20 mouse cellular contexts compared by ENCODE assay signal in genomic region chr14:25223091-25223490, GRCm38 (mm10).
DNase-seq lines count a peak whose midpoint lies in the region; ATAC-seq and TF ChIP-seq lines count a peak whose summit lies in the region.
"Had no signal": no experiment of that assay in that cellular context is flagged by ENCODE, and none has a peak within 500 bp of the region (broad histone marks: within the 10 kb centered on the region; RNA-seq: fewer than 3 reads in every experiment).

No protein-coding gene starts in this region.

- H3K79me2 ChIP-seq in C2C12 (ENCODE audit: control insufficient read depth, insufficient read depth), result no peaks in the 10 kb centered on the region

- H3K9me3 ChIP-seq in hindbrain, embryonic 12.5 days (replicated peaks), result no peaks in the 10 kb centered on the region
- H3K9me3 ChIP-seq in hindbrain, postnatal 0 days (ENCODE audit: low read length), result no peaks in the 10 kb centered on the region
- no peaks in the 10 kb centered on the region for H3K9me3 ChIP-seq in kidney, embryonic 15.5 days (replicated peaks)
- H3K9me3 ChIP-seq: embryonic facial prominence, embryonic 10.5 days; forebrain, embryonic 15.5 days; heart, embryonic 10.5 days had no signal

- no peak overlapping the region for H3ac ChIP-seq in C2C12 (ENCODE audit: control insufficient read depth, insufficient read length, low read depth)

- no peaks in the 10 kb centered on the region for H3K36me3 ChIP-seq in hindbrain, embryonic 12.5 days
- no peaks in the 10 kb centered on the region for H3K36me3 ChIP-seq in hindbrain, postnatal 0 days (ENCODE audit: insufficient read depth, low read length)
- no peaks in the 10 kb centered on the region for H3K36me3 ChIP-seq in C2C12 (ENCODE audit: control insufficient read depth, insufficient read depth)
- no peaks in the 10 kb centered on the region for H3K36me3 ChIP-seq in kidney, embryonic 15.5 days
- H3K36me3 ChIP-seq: embryonic facial prominence, embryonic 10.5 days; forebrain, embryonic 15.5 days; heart, embryonic 10.5 days had no signal

- ATAC-seq in hindbrain, embryonic 12.5 days (ENCODE audit: low FRiP score), result no peak
- ATAC-seq in hindbrain, postnatal 0 days, result no peak
- ATAC-seq in kidney, embryonic 15.5 days (replicated peaks; ENCODE audit: low FRiP score), result no peak
- ATAC-seq: activated CD4-positive, CD25-positive, alpha-beta regulatory T cell, adult 4 months; forebrain, embryonic 15.5 days; intestine, embryonic 16.5 days; Patski had no signal

- WGBS in hindbrain, embryonic 12.5 days, result 65% methylated on average over 1 of the region's 1 CpGs
- WGBS in hindbrain, postnatal 0 days, result 62% methylated on average over 1 of the region's 1 CpGs
- WGBS in kidney, embryonic 15.5 days, result 41% methylated on average over 1 of the region's 1 CpGs

- DNase-seq in adrenal gland, postnatal 14 days, result peak; percentile 46
- DNase-seq in adrenal gland, postnatal 4 days (ENCODE audit: low spot score in 2 of 2), result no peak
- DNase-seq in hindbrain, postnatal 0 days (ENCODE audit: low spot score), result no peak
- peak; percentile 86 for DNase-seq in Muller cell, postnatal 12 days (ENCODE audit: inconsistent ontology term)
- DNase-seq: adrenal gland, adult 8-10 months; cerebellum, adult 2 months; gastrocnemius, postnatal 36 days; heart, adult 11 months; heart, postnatal 10 days; heart, postnatal 4 days; kidney, adult 2 months had no signal

- H3K27ac ChIP-seq in hindbrain, embryonic 12.5 days, result 0 out of 2 replicates have a peak overlapping the region, but pooled peaks have one; percentile 55
- H3K27ac ChIP-seq in hindbrain, postnatal 0 days, result no peak overlapping the region
- H3K27ac ChIP-seq in kidney, embryonic 15.5 days, result no peak overlapping the region
- H3K27ac ChIP-seq: forebrain, embryonic 15.5 days; heart, embryonic 10.5 days had no signal

- H3K4me3 ChIP-seq in hindbrain, embryonic 12.5 days, result no peak overlapping the region
- no peak overlapping the region for H3K4me3 ChIP-seq in hindbrain, postnatal 0 days (ENCODE audit: low read length)
- no peak overlapping the region for H3K4me3 ChIP-seq in C2C12 (ENCODE audit: insufficient read depth, poor library complexity, severe bottlenecking)
- H3K4me3 ChIP-seq in kidney, embryonic 15.5 days (replicated peaks), result no peak overlapping the region
- H3K4me3 ChIP-seq: embryonic facial prominence, embryonic 10.5 days; forebrain, embryonic 15.5 days; heart, embryonic 10.5 days had no signal

- no peak overlapping the region for H3K4me2 ChIP-seq in hindbrain, embryonic 12.5 days (replicated peaks)
- H3K4me2 ChIP-seq in hindbrain, postnatal 0 days (ENCODE audit: low read depth, low read length), result no peak overlapping the region
- no peak overlapping the region for H3K4me2 ChIP-seq in kidney, embryonic 15.5 days
- H3K4me2 ChIP-seq: forebrain, embryonic 15.5 days had no signal

- peaks cover 42% of the 10 kb centered on the region for H3K4me1 ChIP-seq in hindbrain, embryonic 12.5 days
- H3K4me1 ChIP-seq in hindbrain, postnatal 0 days (ENCODE audit: insufficient read depth, low read length), result peaks cover 20% of the 10 kb centered on the region
- peaks cover 49% of the 10 kb centered on the region for H3K4me1 ChIP-seq in kidney, embryonic 15.5 days

- H3K79me3 ChIP-seq in C2C12 (ENCODE audit: low read depth), result no peaks in the 10 kb centered on the region

- TF ChIP-seq CTCF in hindbrain, postnatal 0 days (IDR thresholded peaks at IDR 0.05; ENCODE audit: low read depth), result no peak
- TF ChIP-seq CTCF in C2C12 (IDR thresholded peaks at IDR 0.05; ENCODE audit: control insufficient read depth, insufficient read depth, insufficient read length), result no peak

- no peaks in the 10 kb centered on the region for H3K27me3 ChIP-seq in hindbrain, embryonic 12.5 days
- H3K27me3 ChIP-seq in hindbrain, postnatal 0 days (ENCODE audit: insufficient read depth, low read length), result no peaks in the 10 kb centered on the region
- no peaks in the 10 kb centered on the region for H3K27me3 ChIP-seq in C2C12 (ENCODE audit: control insufficient read depth, insufficient read depth, insufficient read length)
- H3K27me3 ChIP-seq in kidney, embryonic 15.5 days, result no peaks in the 10 kb centered on the region
- H3K27me3 ChIP-seq: forebrain, embryonic 15.5 days; Patski had no signal

- no peak overlapping the region for H3K9ac ChIP-seq in hindbrain, embryonic 12.5 days
- no peak overlapping the region for H3K9ac ChIP-seq in hindbrain, postnatal 0 days (replicated peaks; ENCODE audit: low read length)
- H3K9ac ChIP-seq in kidney, embryonic 15.5 days, result no peak overlapping the region
- H3K9ac ChIP-seq: forebrain, embryonic 15.5 days had no signal

TF ChIP-seq in C2C12, 6 proteins besides CTCF, POLR2A, EP300 and RAD21:
- no peak for TF ChIP-seq MYOG (IDR thresholded peaks at IDR 0.05; ENCODE audit: control insufficient read depth, extremely low read depth, insufficient read length)
- peak; percentile 29 for TF ChIP-seq CEBPB (IDR thresholded peaks at IDR 0.05; ENCODE audit: low read depth)
- TF ChIP-seq MAX (IDR thresholded peaks at IDR 0.05), result no peak
- TF ChIP-seq USF1 (IDR thresholded peaks at IDR 0.05; ENCODE audit: low read depth), result no peak

Comparison
In these comparisons a context has a peak if more than half of its experiments do, and no peak if none do; other contexts are left out.
1. DNase-seq: peak in adrenal gland, postnatal 14 days (single experiment) and Muller cell, postnatal 12 days (single experiment); none in adrenal gland, postnatal 4 days (0 of 2) and hindbrain, postnatal 0 days (single experiment).